Mouse (Mus musculus): ENCODE measurements around the gene Ntmt1.
A peak's percentile ranks its signal among the peaks of the same experiment; 100 is the strongest.

Gene Ntmt1

DNA sequence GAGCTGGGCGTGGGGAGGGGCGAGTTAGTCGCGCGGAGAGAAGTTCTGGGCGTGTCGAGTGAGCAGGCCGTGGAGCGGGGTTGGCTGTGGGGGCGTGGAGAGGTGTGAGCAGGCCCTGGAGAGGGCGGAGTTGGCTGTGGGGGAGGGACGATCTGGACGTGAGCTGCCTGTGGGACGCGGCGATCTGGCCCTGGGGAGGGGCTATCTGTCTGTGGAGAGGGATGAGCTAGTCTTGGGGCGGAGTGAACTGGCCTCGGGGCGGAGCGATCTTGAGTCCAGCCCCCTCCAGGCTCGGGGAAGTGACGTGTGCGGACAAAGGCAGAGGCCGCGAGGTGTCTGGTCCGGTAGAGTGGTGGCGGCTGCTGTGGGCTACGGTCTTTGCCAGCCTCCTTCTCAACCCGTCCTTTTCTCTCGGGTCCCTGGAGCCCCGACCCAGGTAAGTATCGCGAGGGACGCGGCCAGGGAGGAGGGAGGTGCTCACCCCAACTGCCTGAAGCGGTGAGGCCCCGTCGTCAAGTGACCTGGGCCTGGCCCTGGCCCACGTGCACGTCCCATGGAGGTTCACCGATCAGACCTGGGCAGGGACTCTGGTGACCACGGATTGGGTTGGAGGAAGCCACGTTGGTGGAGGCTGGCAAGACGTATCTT, at the start of gene Ntmt1:
Gene Ntmt1 (plus strand): TSS at position 179 of the 648 bp plus-strand sequence.
- peak; percentile 100 for DNase-seq

DNA sequence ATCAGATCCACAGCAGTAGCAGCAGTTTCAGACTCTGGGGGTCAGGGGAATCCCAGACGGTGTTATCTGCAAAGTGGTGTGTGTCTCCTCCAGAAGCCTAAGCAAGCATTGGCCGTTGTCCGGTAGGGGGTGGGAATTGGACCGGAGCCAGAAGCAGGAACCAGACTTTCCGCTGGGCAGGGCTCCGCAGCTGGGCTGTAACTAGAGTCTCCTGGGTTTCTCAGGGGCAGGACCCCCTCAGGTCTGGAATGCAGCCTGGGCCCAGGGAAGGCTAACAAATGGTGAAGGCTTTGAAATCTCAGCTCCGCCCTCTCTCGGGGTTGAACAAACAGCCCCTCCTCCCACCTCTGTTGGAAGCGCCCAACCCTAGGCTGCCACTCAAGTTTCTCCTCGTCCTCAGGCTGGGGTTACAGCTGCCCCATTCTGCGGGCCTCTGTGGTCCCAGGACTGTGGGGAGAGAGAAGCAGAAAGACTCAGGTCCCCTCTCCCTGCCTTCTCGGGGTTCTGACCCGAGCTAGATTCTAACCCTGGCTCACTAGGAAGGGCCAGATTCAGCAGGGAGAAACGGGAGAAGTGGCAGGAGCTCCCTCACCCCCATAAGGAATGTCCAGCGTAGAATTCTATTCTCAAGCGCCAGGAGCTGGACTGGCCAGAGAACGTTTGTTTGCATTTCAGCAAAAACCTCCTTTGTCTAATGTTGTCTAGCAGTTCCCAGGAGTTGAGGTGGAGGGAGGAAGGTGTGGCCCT, 49.1 kb upstream of the Ntmt1 start:
- peak; percentile 92 for DNase-seq

DNA sequence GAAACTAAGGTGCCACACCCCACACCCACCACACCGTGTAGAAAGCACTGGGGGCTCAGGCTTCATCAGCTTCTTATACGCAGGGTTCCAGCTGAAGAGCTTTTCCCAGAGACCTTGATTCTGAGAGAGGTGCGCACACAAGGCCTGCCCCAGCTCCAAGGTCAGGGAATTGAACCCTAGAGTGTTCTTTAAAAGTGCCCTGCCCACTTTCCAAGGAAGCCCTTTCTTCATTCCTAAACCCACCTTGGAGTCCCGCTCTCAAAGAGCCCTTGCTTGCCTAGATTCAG, 48.6 kb upstream of the Ntmt1 start:
- DNase-seq, result no peak

DNA sequence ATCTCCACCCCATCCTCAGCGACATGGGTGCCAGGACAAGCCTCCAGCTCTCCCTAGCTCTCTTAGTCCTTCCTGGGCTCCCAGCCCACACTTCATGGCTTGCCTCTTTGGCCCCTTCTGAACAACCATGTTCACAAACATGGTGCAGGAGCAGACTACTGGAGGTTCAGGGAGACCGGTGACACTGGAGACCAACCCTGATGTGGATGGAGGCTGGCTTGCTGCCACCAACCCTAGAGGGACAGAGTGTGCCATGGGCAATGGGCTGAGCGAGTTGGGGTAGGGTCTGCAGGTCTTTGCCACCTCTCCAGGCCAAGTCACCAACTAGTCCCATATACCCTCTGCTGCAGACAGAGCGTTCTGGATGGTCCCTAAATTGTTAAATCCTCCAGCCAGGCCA, 48.2 kb upstream of the Ntmt1 start:
- no peak for DNase-seq

DNA sequence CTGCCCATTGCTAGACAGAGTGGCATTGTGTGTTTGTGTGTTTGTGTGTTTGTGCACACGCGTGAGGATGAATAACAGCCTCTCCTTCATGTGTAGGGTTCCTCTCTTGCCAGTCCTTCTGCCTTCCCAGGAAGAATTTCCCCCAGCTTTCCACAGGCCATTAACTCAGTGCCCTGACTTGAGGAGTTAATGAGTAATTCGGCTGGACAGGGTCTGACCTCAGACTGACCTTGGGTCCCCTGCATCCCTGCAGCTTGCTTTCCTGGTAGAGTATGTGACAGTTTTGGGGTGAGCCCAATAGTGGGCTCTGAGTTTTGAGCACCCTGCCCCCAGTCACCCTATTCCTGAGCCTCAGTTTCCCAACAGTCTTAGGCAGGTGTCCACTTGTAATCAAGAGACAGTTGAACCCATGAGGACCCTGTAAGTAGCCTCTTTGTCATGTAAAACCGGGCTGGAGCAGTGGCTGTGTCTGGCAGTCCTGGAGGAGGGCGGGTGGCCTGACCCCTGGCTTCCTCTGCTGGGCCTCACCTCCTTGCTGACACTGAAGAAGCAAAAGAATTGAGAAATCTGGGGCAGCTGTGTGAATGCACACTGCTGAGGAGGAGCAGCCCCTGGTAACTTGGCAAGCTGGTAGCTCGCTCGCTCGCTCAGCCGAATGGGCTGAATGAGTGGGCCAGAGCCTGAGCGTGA, 47.6 kb upstream of the Ntmt1 start:
- no peak for DNase-seq

DNA sequence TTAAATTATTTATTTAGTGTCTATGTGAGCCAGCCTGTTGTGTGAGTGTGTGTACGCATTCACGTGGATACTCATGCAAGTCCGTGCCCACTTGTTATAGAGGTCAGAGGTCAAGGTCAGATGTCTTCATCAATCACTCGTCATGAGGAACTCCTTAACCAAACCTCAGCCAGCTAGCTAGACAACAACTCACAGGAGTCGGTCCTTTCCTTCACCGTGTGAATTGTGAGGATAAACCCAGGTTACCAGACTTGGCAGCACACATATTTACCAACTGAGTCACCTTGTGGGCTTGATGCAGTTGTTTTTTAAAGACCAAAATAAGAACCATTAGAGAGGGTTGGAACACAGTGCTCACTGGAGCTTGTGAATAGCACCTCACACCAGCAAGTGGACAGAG, 46.9 kb upstream of the Ntmt1 start:
- no peak for DNase-seq

DNA sequence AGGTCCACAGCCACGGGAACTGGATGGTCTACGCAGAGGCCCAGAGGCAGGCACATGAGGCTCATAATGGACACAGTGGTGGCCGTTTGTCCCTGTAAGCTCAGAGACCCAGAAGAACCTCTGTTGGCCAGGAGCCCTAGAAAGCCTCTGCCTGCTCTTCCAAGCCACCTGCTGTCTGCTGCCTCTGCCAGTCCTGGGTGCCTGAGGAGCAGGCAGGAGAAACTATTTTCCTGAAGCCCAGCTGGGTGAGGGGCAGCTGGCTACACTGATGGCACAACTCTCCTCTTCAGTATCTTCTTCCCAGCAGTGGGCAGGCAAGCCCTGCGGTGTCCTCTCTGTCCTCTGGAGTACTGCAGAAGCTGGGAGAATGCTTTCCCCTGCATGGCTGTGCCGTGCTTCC, 41.2 kb upstream of the Ntmt1 start:
- DNase-seq, result no peak

DNA sequence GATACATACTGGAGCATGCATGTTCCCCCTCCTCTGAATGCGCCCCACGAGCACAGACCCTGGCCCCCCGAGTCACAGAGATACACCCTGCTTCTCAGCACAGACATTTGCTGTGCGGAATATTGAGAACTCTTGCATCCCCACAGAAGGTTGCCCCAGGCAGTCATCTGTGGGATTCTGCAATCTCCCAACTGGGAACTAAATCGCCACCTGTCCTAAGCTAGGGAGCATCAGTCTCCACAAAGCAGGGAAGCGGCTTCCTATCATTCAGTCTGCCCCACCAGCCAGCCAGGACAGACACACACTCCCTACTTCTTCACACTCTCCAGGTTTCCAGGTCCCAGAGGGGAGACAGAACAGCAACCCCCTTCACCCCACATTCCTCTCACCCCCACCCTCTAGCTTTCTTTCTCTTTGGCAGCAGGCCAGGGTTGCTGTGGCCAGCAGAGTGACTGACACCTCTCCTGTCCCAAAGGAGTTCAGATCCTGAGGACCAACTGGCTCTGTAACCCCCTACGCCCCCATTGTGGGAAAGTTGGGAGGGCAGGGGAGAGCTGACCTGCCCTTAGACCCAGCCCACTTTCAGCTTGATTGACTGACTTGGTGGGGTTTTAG, 39.9 kb upstream of the Ntmt1 start:
- DNase-seq, result no peak

DNA sequence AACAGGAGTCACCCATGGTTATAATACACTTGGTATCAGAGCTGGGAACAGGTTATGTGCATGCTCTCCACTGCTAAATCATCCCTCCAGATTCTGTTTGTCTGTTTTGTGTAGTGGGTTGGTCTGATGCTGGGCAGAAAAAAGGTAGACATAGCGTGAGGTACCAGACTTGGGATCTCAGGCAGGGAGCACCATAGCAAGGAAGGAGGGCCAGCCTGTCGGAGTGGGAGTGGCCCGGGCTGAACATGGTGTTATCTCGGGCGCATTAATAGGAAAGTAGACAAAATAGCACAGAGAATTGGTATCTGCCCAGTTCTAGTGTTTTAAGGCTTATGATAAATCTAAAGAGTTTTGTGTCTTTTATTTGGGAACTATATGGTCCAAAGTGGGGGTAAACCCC, 39.1 kb upstream of the Ntmt1 start:
- no peak for DNase-seq

DNA sequence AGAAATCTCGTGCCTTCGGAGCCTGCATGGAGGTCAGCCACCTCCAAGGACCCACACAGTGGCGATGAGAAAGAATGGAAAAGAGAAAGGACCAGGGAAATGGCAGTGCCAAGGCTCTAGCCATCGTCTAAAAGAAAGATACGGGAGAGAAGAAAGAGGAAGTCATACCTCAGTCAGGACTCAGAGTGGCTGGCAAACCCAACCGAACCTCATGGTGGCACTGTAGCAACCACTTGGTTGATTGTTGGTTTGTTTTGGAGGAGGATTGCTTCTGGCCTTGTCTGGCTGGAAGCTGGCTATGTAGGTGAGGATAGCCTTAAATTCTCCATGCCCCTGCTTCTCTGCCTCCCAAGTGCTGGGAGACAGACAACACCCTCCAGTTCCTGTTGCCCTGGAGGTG, 38.4 kb upstream of the Ntmt1 start:
- DNase-seq, result peak; percentile 45

DNA sequence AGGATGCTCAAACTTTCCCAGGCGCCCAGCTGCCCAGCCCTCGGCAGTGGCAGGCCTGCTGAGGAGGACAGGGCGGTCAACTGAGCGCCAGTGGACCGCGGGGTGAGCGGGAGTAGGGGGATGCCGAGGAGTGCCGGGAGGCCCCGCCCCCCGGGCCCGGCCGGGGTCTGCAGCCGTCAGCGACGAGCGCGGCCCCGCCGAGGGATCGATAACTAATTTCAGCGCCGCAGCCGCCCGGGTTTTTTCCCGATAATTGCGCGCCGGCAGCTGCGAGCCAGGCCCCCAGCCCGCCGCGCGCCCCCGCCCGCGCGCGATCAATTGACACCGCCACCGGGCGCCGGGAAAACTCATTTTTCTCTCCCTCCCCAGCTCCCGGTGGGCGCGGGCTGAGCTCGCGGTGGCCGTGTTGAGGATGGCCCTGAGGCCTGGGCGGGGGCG, 36.2 kb upstream of the Ntmt1 start:
- DNase-seq, result no peak

DNA sequence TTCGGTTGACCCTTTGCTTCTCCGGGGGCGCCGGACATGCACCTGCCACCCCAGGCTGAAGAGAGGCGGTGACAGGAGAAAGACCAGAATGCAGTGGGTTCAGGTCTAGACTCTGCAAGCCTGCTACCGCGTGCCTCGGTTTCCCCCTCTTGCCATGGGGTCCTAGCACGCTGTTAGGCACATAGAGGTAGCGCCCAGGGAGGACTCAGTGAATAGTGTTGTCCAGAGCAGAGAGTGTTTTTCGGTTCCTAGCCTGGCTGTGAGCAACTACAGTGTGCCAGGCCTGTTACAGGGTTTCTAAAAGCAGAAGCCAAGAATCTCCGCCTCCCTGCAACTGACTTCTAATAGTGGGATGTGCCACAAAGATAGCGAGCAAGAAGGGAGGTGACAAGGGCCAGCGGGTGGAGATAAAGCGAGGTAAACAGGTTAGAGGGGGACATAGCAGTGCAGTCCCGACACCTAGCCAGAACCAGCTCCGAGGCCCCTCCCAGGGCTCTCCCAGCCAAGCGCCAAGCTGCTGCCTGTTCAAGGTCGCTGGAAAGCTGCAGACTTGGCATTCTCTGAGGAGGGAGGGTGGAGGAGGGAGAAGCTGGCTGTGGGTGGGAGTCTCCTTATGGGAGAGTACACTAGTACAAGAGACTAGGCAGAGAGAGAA, 35.7 kb upstream of the Ntmt1 start:
- peak; percentile 69 for DNase-seq

DNA sequence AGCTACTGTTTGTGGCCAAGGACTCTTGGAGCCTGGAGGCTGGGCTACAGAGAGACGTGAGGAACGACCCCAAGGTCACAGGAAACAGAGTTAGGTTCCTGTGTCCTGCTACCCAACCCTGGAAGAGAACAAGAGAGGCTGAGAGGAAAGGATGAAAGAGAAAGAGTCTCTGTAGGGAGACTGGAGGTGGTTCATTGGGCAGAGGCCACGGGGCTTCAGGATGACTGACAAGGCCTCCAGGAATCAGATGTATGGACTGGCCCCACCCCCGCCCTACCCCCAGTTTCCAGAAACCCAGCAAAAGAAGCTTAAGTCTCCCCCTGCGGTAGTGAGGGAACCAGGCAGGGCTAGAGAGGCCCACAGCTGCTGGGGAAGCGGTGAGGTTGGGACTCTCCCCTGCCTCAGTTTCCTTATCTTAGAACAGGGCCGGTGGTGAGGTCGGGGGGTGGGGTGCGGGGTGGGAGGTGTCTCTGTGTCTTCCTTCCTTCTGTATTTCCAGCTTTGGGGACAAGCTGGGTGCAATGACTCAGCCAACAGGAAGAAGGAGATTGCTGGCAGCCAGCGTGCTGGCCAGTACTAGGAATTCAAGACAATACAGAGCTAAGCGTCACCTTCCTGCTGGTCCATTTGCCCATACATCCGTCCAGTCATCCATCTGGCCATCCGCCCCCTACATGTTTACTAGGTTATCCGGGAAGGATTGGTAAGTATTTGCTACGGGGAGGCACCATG, 34.9 kb upstream of the Ntmt1 start:
- peak; percentile 82 for DNase-seq

DNA sequence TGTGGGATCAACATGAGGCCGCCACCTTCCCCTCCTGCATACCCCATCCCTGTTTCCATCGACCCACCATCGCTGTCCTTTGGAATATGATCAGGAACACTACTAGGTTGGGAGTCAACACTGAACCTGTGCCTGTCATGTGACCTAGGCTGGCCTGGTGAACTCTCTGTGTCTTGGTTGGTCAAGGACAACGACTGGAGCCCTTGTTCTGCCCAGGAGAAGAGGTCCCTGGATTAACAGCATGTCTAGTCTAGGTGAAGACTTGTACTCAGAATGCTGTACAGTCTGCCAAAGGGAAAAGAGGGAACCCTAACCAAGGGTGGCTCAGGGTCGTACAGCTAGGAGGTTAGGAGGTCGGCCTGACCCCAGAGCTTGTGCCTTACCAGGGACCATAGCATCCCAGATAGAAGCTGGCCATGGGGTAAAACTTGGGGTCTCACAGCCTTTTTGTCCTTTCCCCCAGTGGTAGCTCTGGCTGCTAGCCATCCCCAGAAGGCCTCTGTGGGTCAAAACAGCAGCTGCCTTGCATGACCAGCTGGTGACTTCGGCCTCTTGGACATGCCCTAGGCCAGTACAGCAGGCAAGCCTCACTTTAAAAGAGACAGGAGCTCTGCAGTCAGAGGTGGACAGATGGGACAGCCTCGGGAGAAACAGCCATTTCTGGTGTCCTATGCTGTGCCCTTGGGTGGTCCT, 34.2 kb upstream of the Ntmt1 start:
- no peak for DNase-seq

DNA sequence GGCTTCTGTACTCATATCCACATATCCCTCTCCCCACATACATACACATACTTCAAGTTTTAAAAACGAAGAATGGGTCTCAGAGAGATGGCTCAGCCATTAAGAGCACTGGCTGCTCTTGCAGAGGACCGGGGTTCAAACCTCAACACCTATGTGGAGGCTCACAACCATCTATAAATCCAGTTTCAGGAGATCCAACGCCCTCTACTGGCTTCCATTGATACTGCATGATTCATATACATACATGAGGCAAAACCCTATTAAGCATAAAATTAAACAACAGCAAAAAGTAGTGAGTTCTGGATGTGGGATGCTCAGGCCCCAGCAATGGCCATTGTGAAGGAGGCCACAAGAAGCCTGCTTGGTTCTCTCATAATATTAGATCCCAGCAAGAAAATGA, 31.7 kb upstream of the Ntmt1 start:
- DNase-seq, result peak; percentile 42

DNA sequence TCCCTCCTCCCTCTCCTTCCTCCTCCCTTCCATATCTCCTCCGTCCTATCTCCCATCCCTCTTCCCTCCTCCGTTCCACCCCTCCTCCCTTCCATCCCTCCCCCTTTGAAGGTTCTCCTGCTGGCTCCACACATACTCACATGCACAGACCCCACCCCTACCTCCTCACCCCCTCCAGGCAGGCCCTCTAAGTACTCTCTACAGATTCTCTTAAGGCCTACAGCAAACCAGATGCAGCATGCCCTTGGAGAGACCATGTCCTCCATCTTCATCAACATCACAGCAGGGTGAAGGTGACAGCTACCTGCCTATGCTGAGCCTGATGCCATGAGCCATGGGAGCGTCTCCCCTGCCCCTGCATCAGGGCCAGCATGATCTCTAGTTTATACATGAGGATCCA, 30.4 kb upstream of the Ntmt1 start:
- no peak for DNase-seq

DNA sequence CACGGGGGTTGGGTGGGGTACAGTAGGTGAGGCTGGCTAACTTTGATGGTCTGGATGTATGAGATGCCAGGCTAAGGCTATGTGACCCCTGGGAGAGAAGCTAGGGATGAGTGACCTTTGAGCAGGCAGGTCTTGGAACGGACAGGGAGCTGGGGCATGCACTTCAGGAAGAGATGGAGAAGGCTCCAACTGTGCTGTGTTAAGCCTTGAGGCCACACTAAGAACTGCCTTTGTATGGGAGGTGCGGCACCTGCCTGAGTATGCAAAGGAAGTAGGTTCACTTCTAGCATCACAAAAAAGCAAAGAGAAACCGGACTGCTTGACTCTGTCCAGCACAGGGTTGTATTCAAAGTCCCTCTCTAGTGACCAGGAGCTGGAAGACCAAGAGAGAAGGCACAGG, 29.4 kb upstream of the Ntmt1 start:
- no peak for DNase-seq

DNA sequence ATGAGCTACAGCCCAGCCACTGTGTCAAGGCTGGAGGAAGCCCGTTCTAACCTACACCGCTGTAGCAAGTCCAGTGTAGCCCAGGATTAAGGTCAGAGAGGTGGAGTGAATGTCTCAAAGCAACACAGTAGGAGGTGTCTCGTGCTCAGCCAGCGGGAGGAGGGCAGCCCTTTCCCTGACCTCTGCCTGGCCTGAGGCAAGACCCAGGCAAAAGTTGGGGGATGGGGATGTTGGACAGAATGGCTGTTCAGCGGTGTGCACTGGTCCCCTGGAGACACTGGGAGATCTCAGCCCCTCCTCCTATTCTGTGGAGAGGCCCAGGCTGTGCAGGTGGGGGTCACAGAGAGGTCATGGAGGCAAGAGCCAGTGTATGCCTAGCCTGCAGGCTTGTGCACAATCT, 28.4 kb upstream of the Ntmt1 start:
- DNase-seq, result no peak

DNA sequence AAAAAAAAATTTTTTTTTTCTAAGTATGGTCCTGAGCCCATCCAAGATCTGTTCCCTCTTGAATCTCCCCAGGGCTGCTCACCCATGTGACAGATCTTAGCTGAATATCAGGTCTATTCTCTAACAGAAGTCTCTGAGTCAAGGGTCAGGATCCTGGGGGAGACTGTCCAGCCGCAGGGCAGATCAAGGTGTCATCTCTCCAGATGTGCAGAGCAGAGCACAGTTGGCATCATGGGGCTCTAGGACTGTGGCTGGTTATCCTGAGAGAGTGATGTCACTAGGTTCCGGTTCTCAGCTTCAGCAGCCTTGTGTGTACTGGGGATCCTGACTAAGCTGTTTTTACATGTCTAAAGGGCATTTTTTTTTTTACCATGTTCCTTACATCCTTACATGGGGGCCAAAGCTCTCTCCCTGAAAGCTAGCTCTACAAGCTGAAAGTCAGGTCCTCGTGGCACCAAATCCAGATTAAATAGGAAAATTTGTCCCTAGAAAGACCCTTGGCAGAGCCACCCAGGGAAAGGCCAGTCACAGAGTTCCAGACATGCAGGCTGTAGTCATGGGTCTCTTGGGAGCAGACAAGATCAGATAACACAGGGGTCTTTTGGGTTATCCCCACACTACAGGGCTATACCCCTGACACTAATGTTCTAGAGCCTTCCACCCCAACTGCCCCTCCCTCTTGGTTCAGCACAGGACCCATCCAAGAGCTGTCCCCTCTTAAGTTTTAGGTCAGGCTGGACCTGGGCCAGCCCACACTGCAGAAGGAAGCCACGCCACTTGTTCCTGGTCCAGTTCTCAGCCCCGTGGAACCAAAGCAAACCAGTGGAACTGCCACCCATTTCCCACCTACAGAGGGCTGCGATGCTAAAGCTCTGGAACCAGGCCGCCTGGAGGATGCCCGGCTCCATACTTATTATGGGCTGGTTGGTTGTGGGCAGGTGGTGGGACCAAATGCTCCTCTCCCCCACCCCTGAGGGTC, 25.0 kb upstream of the Ntmt1 start:
- no peak for DNase-seq

DNA sequence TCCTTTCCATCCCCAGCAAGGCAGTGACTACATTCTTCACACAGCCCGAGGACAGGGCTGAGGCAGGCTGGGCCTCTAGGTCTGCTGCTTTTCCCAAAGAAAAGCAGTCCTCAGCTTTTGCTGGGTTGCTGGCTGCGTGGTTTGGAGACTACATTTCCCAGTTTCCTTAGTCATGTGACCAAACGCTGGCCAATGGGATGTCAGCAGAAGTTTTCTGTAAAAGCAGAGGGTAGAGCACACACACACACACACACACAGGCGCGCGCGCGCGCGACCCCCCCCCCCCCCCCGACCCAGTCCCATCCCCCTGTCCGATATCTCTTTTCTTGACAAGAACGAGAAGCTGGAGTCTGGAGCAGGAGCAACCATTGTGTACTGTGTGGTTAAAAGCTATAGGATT, 24.3 kb upstream of the Ntmt1 start:
- peak; percentile 89 for DNase-seq

Data from lung, postnatal 36 days (tissue).